Mouse (Mus musculus) liver, postnatal 0 days (tissue): ENCODE data around the gene Golga4.

ENCODE experiments used
- CTCF ChIP-seq: sonication (generic); IDR thresholded peaks from 2 replicates; pipeline ENCODE4 v1.5.1; 2016; ENCODE audit warnings: antibody characterized with exemption, low read depth
- EP300 ChIP-seq: IDR thresholded peaks from 2 replicates; pipeline ENCODE4 v1.6.1; 2016; ENCODE audit warnings: antibody characterized with exemption, low read depth, mild to moderate bottlenecking

GRCm38 (mm10) chr9:118532516-118533205 lies 26.6 kb downstream of the Golga4 start:
- TF ChIP-seq CTCF (no peak), EP300 (no peak)
